Mouse (Mus musculus) stomach, postnatal 0 days (tissue): ENCODE measurements around the gene Gsg1.

Experiments
- CTCF ChIP-seq: IDR thresholded peaks from 2 replicates; pipeline ENCODE4 v1.5.1; 2016; ENCODE audit warnings: antibody characterized with exemption, low read depth, mild to moderate bottlenecking, moderate library complexity
- EP300 ChIP-seq: optimal IDR thresholded peaks from 2 replicates; pipeline ENCODE3; 2016; ENCODE audit warnings: antibody characterized with exemption

DNA sequence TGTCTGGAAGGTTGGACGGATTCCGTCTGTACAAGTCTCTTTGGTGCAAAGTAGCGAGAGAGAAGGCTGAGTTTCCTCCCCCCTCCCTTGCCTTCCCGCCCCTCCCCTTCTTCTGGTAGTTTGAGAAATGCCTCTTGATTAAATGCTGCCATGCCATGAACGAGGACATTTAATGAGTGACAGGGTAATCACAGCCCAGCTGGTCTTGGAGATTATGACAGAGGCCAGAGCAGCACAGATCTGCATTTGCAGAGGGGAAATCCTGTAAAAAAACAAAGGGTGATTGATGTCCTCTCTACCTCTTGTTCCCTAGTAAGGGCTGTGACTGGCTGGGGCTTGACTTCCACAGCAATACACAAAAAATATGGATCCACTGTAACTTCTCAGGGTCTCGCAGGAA is 6.3 kb downstream of the Gsg1 start:
- TF ChIP-seq CTCF: no peak
- no peak for TF ChIP-seq EP300
